Mouse (Mus musculus) lung, postnatal 0 days (tissue): ENCODE results near the gene Phb2. TPM values are rescaled to one million over a fixed set of nuclear protein-coding genes. Genes with fewer than 3 reads are reported as not detected.

Experiments
- ATAC-seq: fragments of 200-750 bp; cut with Nextera tagmentation; 2 replicates; pipeline ENCODE4 v1.8.0; 2017; ENCODE audit warnings: moderate library complexity
- DNase-seq: peaks from one replicate; pipeline ENCODE4 v3.0.0-alpha.2; 2016; ENCODE audit warnings: low spot score
- H3K27ac ChIP-seq: fragments of 300-500 bp; sonication (generic); 2 replicates; pipeline ENCODE4 v1.5.1; 2014; ENCODE audit warnings: antibody characterized with exemption, mild to moderate bottlenecking, low read length, mixed read lengths
- H3K27me3 ChIP-seq: fragments of 300-500 bp; sonication (generic); replicated peaks from 2 replicates; pipeline ENCODE4 v1.6.1; 2014; ENCODE audit warnings: low read length, mixed read lengths; ENCODE audit not compliant: insufficient read depth
- H3K36me3 ChIP-seq: fragments of 300-500 bp; sonication (generic); 2 replicates; pipeline ENCODE4 v1.6.1; 2014; ENCODE audit warnings: low read length, mixed read lengths; ENCODE audit not compliant: insufficient read depth
- H3K4me1 ChIP-seq: fragments of 300-500 bp; sonication (generic); 2 replicates; pipeline ENCODE4 v1.6.1; 2014; ENCODE audit warnings: antibody characterized with exemption, low read depth, low read length, mixed read lengths; ENCODE audit not compliant: insufficient read depth
- H3K4me2 ChIP-seq: fragments of 300-500 bp; sonication (generic); replicated peaks from 2 replicates; pipeline ENCODE4 v1.6.1; 2014; ENCODE audit warnings: low read depth, mild to moderate bottlenecking, low read length, moderate library complexity, mixed read lengths
- H3K4me3 ChIP-seq: fragments of 300-500 bp; sonication (generic); 2 replicates; pipeline ENCODE4 v1.5.1; 2014; ENCODE audit warnings: low read depth, low read length
- H3K9ac ChIP-seq: fragments of 300-500 bp; sonication (generic); replicated peaks from 2 replicates; pipeline ENCODE4 v1.6.1; 2014; ENCODE audit warnings: low read depth, mild to moderate bottlenecking
- H3K9me3 ChIP-seq: fragments of 300-500 bp; sonication (generic); 2 replicates; pipeline ENCODE4 v1.6.1; 2016; ENCODE audit warnings: low read length, mixed read lengths
- CTCF ChIP-seq: IDR thresholded peaks from 2 replicates; pipeline ENCODE4 v1.5.1; 2016; ENCODE audit warnings: antibody characterized with exemption, mild to moderate bottlenecking
- EP300 ChIP-seq: IDR thresholded peaks from 2 replicates; pipeline ENCODE4 v1.6.1; 2016; ENCODE audit warnings: antibody characterized with exemption, mild to moderate bottlenecking, control low read depth
- WGBS: fragments of 180-500 bp; shearing (Covaris S2); extraction: QIAGEN DNeasy Blood & Tissue Kit; methylation state at CpG from one replicate; pipeline ENCODE4 v1.1.7; 2014; 5-methylcytosine and 5-hydroxymethylcytosine counted together
- polyA plus RNA-seq: library from polyadenylated mRNA; unstranded; fragments of >200 nt; fragmentation: Nextera tagmentation; extraction: Ambion mirVana; gene quantifications from 2 replicates; pipeline ENCODE4 v1.2.1, GENCODE M21; 2015

Phb2 gene
- polyA plus RNA-seq, 1 experiment from 2014 or later = 169 TPM

DNA sequence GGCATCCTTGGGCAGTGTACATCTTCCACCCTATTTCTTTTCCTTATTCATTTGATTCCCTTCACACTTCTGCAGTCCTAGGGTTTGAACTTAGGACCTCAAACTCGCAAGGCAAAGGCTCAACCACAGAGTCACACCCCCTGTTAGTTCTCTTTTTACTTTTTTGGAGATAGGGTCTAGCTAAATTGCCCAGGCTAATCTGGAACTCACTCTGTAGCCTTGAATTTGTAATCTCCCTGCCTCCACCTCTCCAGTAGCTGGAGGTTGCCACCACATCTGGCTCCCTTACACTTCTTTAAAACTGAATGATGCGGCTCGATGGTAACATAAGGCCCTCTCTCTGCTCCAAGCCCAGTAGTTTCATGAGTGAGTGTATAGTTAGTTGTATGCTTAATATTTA lies 22.3 kb downstream of the Phb2 start:
- Histone ChIP-seq H3K4me2 (no peak overlapping the region), H3K4me3 (no peak overlapping the region), H3K27me3 (no peaks in the 10 kb centered on the region), H3K9ac (no peak overlapping the region), H3K9me3 (no peaks in the 10 kb centered on the region), H3K36me3 (no peaks in the 10 kb centered on the region), H3K4me1 (peaks cover 4% of the 10 kb centered on the region), H3K27ac (no peak overlapping the region)
- no peak for TF ChIP-seq CTCF
- TF ChIP-seq EP300 = no peak
- 78% methylated on average over 3 of the region's 3 CpGs for WGBS
- DNase-seq (no peak), ATAC-seq (no peak)

DNA sequence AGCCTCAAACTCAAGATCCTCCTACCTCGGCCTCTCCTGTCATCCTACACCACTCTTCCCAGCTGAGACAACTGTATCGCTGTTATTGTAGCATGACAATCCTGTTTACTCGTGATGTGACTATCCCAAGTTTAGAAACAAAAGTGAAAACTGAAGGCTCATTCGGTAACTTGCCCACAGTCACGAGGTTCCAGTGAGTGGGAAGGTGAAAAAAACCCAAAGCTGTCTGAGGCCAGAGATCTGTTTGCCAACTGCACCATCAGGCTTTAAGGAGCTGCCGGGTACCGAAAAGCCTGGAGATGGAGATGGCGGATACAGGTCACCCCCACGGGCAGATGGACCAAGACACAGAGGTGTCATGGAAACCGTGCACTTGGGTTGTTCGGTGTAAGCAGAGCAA lies 24.9 kb downstream of the Phb2 start:
- Histone ChIP-seq H3K4me1 (peaks cover 4% of the 10 kb centered on the region), H3K9me3 (no peaks in the 10 kb centered on the region), H3K27ac (no peak overlapping the region), H3K4me3 (no peak overlapping the region), H3K36me3 (no peaks in the 10 kb centered on the region), H3K4me2 (no peak overlapping the region), H3K27me3 (no peaks in the 10 kb centered on the region), H3K9ac (no peak overlapping the region)
- ATAC-seq (no peak), DNase-seq (no peak)
- TF ChIP-seq CTCF = no peak
- TF ChIP-seq EP300 = no peak
- 87% methylated on average over 11 of the region's 11 CpGs for WGBS

DNA sequence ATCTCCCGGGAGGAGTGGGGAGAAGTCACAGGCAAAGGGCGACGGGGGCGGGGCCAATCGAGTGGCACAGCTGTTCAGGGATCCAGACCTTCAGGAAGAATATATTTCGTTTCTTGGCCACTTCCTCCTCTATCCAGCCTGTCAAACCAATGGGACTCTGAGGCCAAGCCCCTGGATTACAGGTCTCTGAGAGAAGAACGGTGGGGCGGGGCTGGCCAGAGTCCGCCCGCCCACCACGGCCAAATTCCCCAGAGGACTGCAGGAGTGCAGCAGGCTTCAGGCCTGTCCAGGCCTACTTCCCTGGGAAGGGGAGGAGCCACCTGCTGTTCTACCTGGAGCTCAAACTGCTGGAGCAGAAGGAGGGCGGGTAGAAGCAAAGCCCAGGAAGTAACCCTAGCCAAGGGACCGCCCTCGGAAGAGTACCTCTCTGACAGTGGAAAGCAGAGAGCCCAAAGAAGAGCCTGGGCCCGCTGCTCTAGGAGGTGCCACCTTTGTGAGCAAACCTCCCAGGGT lies 26.4 kb downstream of the Phb2 start, which contains the start of gene Ptpn6:
Ptpn6 (minus strand) TSS at position 204 of the 513 bp plus-strand sequence.
- WGBS = 32% methylated on average over 15 of the region's 15 CpGs
- TF ChIP-seq CTCF (no peak), EP300 (no peak)
- Histone ChIP-seq H3K4me3 (no peak within 1 kb of the TSS), H3K27ac (peak within 1 kb of the TSS; percentile 72), H3K9me3 (no peaks in the 10 kb centered on the region), H3K36me3 (peaks cover 9% of the 10 kb centered on the region; the same call in 1 of the 2 replicates), H3K9ac (0 out of 2 replicates have a peak within 1 kb of the TSS, but pooled peaks have one; percentile 9), H3K4me2 (peak within 1 kb of the TSS; percentile 34; the same call in 1 of the 2 replicates), H3K27me3 (no peaks in the 10 kb centered on the region), H3K4me1 (no peaks in the 10 kb centered on the region; the same call in 1 of the 2 replicates)
- DNase-seq = peak; percentile 95
- ATAC-seq = peak; percentile 77

DNA sequence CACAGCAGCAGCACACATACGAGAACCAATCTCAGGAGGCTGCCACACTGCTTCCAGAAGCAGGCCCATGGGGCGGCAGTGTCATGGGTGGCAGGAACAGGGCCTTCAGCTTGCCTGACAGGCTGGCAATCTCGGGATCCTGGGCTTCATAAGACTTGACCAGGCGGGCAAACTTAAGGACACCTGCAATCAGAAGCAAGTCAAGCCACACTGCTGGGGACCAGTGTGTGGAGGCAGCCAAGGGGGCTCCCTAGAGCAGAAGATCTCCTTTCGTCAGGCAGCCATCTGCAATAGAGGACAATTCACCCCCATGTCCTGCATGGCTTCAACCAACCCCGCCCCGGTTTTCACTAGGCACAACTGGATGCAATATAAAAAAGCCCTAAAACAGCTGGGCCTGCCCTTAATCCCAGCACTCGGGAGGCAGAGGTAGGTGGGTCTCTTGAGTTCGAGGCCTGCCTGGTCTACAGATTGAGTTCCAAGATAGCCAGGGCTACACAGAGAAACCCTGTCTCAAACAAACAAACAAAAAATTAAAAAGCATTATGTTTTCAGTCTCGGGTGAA lies 27.2 kb downstream of the Phb2 start:
- Histone ChIP-seq H3K9me3 (no peaks in the 10 kb centered on the region), H3K9ac (no peak overlapping the region), H3K4me3 (no peak overlapping the region), H3K4me1 (no peaks in the 10 kb centered on the region; the same call in 1 of the 2 replicates), H3K27me3 (no peaks in the 10 kb centered on the region), H3K4me2 (no peak overlapping the region), H3K27ac (peak overlapping the region; percentile 72), H3K36me3 (peaks cover 9% of the 10 kb centered on the region; the same call in 1 of the 2 replicates)
- WGBS = 86% methylated on average over 10 of the region's 10 CpGs
- no peak for ATAC-seq
- TF ChIP-seq CTCF (no peak), EP300 (no peak)
- no peak for DNase-seq

DNA sequence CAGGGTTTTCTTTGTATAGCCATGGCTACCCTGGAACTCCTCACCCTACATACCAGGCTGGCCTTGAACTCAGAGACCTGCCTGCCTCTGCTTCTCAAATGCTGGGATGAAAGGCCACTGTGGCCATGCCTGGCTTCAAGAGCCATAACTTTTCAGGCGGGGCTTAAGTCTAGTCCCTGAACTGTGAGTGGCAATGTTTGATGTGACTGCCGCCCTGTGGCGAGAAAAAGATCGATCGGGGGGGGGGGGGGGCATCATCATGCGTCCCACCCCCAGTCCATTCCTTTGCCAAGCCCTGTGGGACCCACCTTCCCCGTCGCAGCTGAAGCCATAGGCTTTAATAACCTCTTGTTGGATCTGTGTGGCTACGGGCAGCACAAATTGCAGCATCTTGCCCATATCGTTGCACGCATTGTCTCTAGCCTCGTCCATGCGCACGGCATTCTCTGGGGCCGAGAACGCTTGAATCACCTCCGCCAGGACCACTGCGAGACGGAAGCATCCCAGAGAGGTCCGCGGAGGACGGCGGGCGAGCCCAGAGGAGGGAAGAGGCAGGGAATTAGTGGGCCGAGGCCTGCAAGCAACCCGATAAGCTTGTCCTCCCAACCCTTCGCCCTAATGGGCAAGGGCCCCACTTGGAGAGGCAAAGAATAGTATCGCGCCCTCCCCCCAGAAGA lies 28.2 kb downstream of the Phb2 start:
- Histone ChIP-seq H3K4me3 (peak overlapping the region; percentile 58), H3K4me1 (no peaks in the 10 kb centered on the region; the same call in 1 of the 2 replicates), H3K4me2 (peak overlapping the region; percentile 80), H3K27me3 (no peaks in the 10 kb centered on the region), H3K9ac (peak overlapping the region; percentile 53), H3K27ac (peak overlapping the region; percentile 96), H3K9me3 (no peaks in the 10 kb centered on the region), H3K36me3 (peaks cover 9% of the 10 kb centered on the region; the same call in 1 of the 2 replicates)
- WGBS = under 1% methylated on average over 26 of the region's 29 CpGs
- ATAC-seq = peak; percentile 16
- TF ChIP-seq EP300 (no peak), CTCF (peak; percentile 76)
- peak; percentile 84 for DNase-seq

DNA sequence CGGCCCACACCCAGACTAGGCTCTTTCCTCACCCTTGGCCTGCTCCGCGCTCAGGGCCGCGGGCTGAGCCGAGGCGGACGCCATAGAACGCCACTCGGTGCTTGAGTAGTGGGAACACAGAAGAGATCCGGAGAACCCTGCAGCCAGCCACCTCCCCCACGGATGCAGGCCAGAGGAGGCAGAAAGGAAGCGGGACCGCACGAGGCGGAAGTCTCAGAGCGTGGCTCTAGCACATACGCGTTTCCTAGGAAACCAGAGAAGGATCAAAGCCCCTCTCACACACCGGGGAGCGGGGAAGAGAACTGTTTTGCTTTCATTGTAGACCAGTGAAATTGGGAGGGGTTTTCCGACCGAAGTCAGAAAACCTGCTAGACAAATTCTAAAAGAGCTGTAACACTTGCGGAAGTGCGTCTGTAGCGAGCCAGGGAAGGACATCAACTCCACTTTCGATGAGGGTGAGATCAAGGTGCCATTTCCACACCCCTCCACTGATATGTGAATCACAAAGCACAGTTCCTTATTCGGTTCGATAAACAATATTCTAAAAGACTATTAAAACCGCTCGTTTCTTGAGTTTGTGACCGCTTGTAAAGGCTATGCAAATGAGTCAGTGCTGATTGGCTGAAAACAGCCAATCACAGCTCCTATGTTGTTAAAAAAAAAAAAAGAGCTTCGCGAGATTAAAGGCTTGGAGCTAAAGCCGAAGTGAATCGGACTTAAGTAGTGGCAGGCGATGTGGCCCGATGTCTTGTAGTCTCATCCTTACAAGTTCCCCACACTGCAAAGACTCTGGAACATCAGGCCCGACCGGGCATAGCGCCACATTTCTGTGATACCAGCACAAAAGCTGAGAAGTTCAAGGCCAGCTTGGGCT lies 29.0 kb downstream of the Phb2 start, which contains the start of gene Grcc10:
Grcc10 (minus strand) TSS at position 487 of the 874 bp plus-strand sequence.
- Histone ChIP-seq H3K9me3 (no peaks in the 10 kb centered on the region), H3K27me3 (no peaks in the 10 kb centered on the region), H3K36me3 (peaks cover 9% of the 10 kb centered on the region; the same call in 1 of the 2 replicates), H3K4me1 (no peaks in the 10 kb centered on the region; the same call in 1 of the 2 replicates), H3K4me2 (peak within 1 kb of the TSS; percentile 80), H3K9ac (peak within 1 kb of the TSS; percentile 53), H3K4me3 (peak within 1 kb of the TSS; percentile 58), H3K27ac (peak within 1 kb of the TSS; percentile 96)
- TF ChIP-seq EP300 (no peak; the same call in none of the 2 replicates), CTCF (no peak)
- peak; percentile 69 for ATAC-seq
- DNase-seq = peak; percentile 97
- 1% methylated on average over 41 of the region's 41 CpGs for WGBS
